Mouse (Mus musculus) limb, embryonic 10.5 days (tissue): ENCODE results near the gene Rhbg. TPM values are rescaled to one million over a fixed set of nuclear protein-coding genes. Genes with fewer than 3 reads are reported as not detected.
"Not testable (repeated sequence)": the region's sequence is repeated elsewhere in the genome, so short reads cannot be mapped to it uniquely, and the experiment has no call there.

Source experiments
- DNase-seq: peaks from one replicate; pipeline ENCODE4 v3.0.0-alpha.2; 2017; ENCODE audit warnings: low spot score
- H3K27ac ChIP-seq: fragments of 300-500 bp; sonication (generic); 2 replicates; pipeline ENCODE4 v1.5.1; 2016; ENCODE audit warnings: mild to moderate bottlenecking
- H3K27me3 ChIP-seq: fragments of 300-500 bp; sonication (generic); 2 replicates; pipeline ENCODE4 v1.6.1; 2016; ENCODE audit warnings: low read depth, mild to moderate bottlenecking; ENCODE audit not compliant: poor library complexity, severe bottlenecking
- H3K36me3 ChIP-seq: fragments of 300-500 bp; sonication (generic); 2 replicates; pipeline ENCODE4 v1.6.1; 2016; ENCODE audit warnings: mild to moderate bottlenecking, moderate library complexity
- H3K4me1 ChIP-seq: fragments of 300-500 bp; sonication (generic); 2 replicates; pipeline ENCODE4 v1.6.1; 2016
- H3K4me3 ChIP-seq: fragments of 300-500 bp; sonication (generic); 2 replicates; pipeline ENCODE4 v1.5.1; 2016; ENCODE audit warnings: mild to moderate bottlenecking, moderate library complexity
- H3K9me3 ChIP-seq: fragments of 300-500 bp; sonication (generic); replicated peaks from 2 replicates; pipeline ENCODE4 v1.6.1; 2016; ENCODE audit warnings: mild to moderate bottlenecking
- WGBS: fragments of 180-500 bp; shearing (Covaris S2); methylation state at CpG from one replicate; pipeline ENCODE4 v1.1.7; 2016; 5-methylcytosine and 5-hydroxymethylcytosine counted together
- polyA plus RNA-seq: library from polyadenylated mRNA; unstranded; fragments of >200 nt; fragmentation: Nextera tagmentation; extraction: Ambion mirVana; gene quantifications from 2 replicates; pipeline ENCODE4 v1.2.1, GENCODE M21; 2016

The Rhbg gene
- polyA plus RNA-seq, 1 experiment from 2014 or later = 0.34 TPM

- Histone ChIP-seq H3K27me3 (no peaks in the 10 kb centered on the region), H3K9me3 (no peaks in the 10 kb centered on the region), H3K27ac (no peak overlapping the region), H3K4me3 (no peak overlapping the region), H3K4me1 (no peaks in the 10 kb centered on the region), H3K36me3 (peaks cover 2% of the 10 kb centered on the region; the same call in 1 of the 2 replicates)
- DNase-seq = no peak
- 83% methylated on average over 2 of the region's 2 CpGs for WGBS
These were observed 25.5 kb upstream of the Rhbg start for GRCm38 (mm10) chr3:88280035-88280434.

- Histone ChIP-seq H3K27ac (no peak overlapping the region), H3K27me3 (no peaks in the 10 kb centered on the region), H3K36me3 (no peaks in the 10 kb centered on the region), H3K4me3 (no peak overlapping the region), H3K4me1 (no peaks in the 10 kb centered on the region), H3K9me3 (no peaks in the 10 kb centered on the region)
- DNase-seq = no peak
- WGBS = 41% methylated on average over 7 of the region's 7 CpGs
These were observed 22.1 kb upstream of the Rhbg start for GRCm38 (mm10) chr3:88276529-88277143.

- Histone ChIP-seq H3K27me3 (no peaks in the 10 kb centered on the region), H3K4me1 (no peaks in the 10 kb centered on the region), H3K36me3 (no peaks in the 10 kb centered on the region), H3K4me3 (no peak overlapping the region), H3K27ac (no peak overlapping the region), H3K9me3 (no peaks in the 10 kb centered on the region)
- WGBS = 84% methylated on average over 2 of the region's 2 CpGs
- DNase-seq = no peak
These were observed 21.6 kb upstream of the Rhbg start for GRCm38 (mm10) chr3:88276121-88276520.

- Histone ChIP-seq H3K27me3 (no peaks in the 10 kb centered on the region), H3K9me3 (no peaks in the 10 kb centered on the region), H3K4me1 (no peaks in the 10 kb centered on the region), H3K4me3 (no peak overlapping the region), H3K36me3 (no peaks in the 10 kb centered on the region), H3K27ac (no peak overlapping the region)
- no peak for DNase-seq
- 92% methylated on average over 4 of the region's 4 CpGs for WGBS
These were observed 19.5 kb upstream of the Rhbg start for GRCm38 (mm10) chr3:88274002-88274401.

- H3K4me3 ChIP-seq = no peak overlapping the region
- H3K27ac ChIP-seq = no peak overlapping the region
- 95% methylated on average over 3 of the region's 3 CpGs for WGBS
- no peaks in the 10 kb centered on the region for H3K36me3 ChIP-seq
- no peaks in the 10 kb centered on the region for H3K9me3 ChIP-seq
- DNase-seq = no peak
- H3K27me3 ChIP-seq = no peaks in the 10 kb centered on the region
- no peaks in the 10 kb centered on the region for H3K4me1 ChIP-seq
These were observed 17.4 kb upstream of the Rhbg start for GRCm38 (mm10) chr3:88271859-88272258.

GRCm38 (mm10) chr3:88271298-88271697 lies 16.8 kb upstream of the Rhbg start:
- not testable (repeated sequence) for DNase-seq

GRCm38 (mm10) chr3:88268991-88269390 lies 14.5 kb upstream of the Rhbg start:
- H3K36me3 ChIP-seq = no peaks in the 10 kb centered on the region
- no peaks in the 10 kb centered on the region for H3K9me3 ChIP-seq
- no peaks in the 10 kb centered on the region for H3K4me1 ChIP-seq
- H3K27ac ChIP-seq = no peak overlapping the region
- no peak for DNase-seq
- WGBS = 86% methylated on average over 5 of the region's 5 CpGs
- H3K4me3 ChIP-seq = no peak overlapping the region
- no peaks in the 10 kb centered on the region for H3K27me3 ChIP-seq

More at GRCm38 (mm10) chr3:88271298-88271697, 16.8 kb upstream of the Rhbg start:
- not testable (repeated sequence) for H3K36me3 ChIP-seq, H3K4me1 ChIP-seq, H3K9me3 ChIP-seq, H3K4me3 ChIP-seq, H3K27me3 ChIP-seq, H3K27ac ChIP-seq
- WGBS = 88% methylated on average over 2 of the region's 2 CpGs

- H3K27me3 ChIP-seq, H3K4me1 ChIP-seq, H3K27ac ChIP-seq, H3K36me3 ChIP-seq, H3K4me3 ChIP-seq, H3K9me3 ChIP-seq, DNase-seq: not testable (repeated sequence)
- WGBS = 89% methylated on average over 6 of the region's 6 CpGs
These were observed 13.5 kb upstream of the Rhbg start for GRCm38 (mm10) chr3:88268014-88268413.

- H3K9me3 ChIP-seq = no peaks in the 10 kb centered on the region
- WGBS = 72% methylated on average over 3 of the region's 3 CpGs
These were observed 7.8 kb upstream of the Rhbg start for GRCm38 (mm10) chr3:88262346-88262745.

GRCm38 (mm10) chr3:88256382-88256781 lies 1.9 kb upstream of the Rhbg start:
- Histone ChIP-seq H3K27ac (no peak overlapping the region), H3K4me1 (peaks cover 28% of the 10 kb centered on the region), H3K27me3 (peaks cover 54% of the 10 kb centered on the region), H3K4me3 (no peak overlapping the region), H3K9me3 (no peaks in the 10 kb centered on the region), H3K36me3 (no peaks in the 10 kb centered on the region)
- WGBS = 75% methylated on average over 7 of the region's 7 CpGs
- no peak for DNase-seq

More at GRCm38 (mm10) chr3:88262346-88262745, 7.8 kb upstream of the Rhbg start:
- H3K27me3 ChIP-seq = no peaks in the 10 kb centered on the region
- H3K4me1 ChIP-seq = no peaks in the 10 kb centered on the region
- H3K36me3 ChIP-seq = no peaks in the 10 kb centered on the region
- no peak overlapping the region for H3K4me3 ChIP-seq
- no peak for DNase-seq
- H3K27ac ChIP-seq = no peak overlapping the region

GRCm38 (mm10) chr3:88255950-88256349 lies 1.4 kb upstream of the Rhbg start:
- H3K36me3 ChIP-seq = no peaks in the 10 kb centered on the region
- H3K9me3 ChIP-seq = no peaks in the 10 kb centered on the region
- no peak for DNase-seq
- H3K27ac ChIP-seq = no peak overlapping the region
- peaks cover 54% of the 10 kb centered on the region for H3K27me3 ChIP-seq
- no peak overlapping the region for H3K4me3 ChIP-seq
- WGBS = 38% methylated on average over 6 of the region's 6 CpGs
- peaks cover 28% of the 10 kb centered on the region for H3K4me1 ChIP-seq

- Histone ChIP-seq H3K9me3 (no peaks in the 10 kb centered on the region), H3K4me1 (peaks cover 31% of the 10 kb centered on the region), H3K4me3 (no peak overlapping the region), H3K27me3 (peaks cover 65% of the 10 kb centered on the region), H3K36me3 (no peaks in the 10 kb centered on the region), H3K27ac (no peak overlapping the region)
- no peak for DNase-seq
- WGBS = 38% methylated on average over 6 of the region's 6 CpGs
These were observed 1.8 kb downstream of the Rhbg start for GRCm38 (mm10) chr3:88252739-88253138.

- H3K9me3 ChIP-seq = no peaks in the 10 kb centered on the region
- H3K4me3 ChIP-seq = no peak overlapping the region
- H3K4me1 ChIP-seq = peaks cover 7% of the 10 kb centered on the region
- WGBS = 77% methylated on average over 11 of the region's 11 CpGs
- H3K27ac ChIP-seq = 0 out of 2 replicates have a peak overlapping the region, but pooled peaks have one; percentile 11
- H3K36me3 ChIP-seq = no peaks in the 10 kb centered on the region
- peaks cover 71% of the 10 kb centered on the region for H3K27me3 ChIP-seq
- no peak for DNase-seq
These were observed 6.1 kb downstream of the Rhbg start for GRCm38 (mm10) chr3:88248406-88248805.

GRCm38 (mm10) chr3:88247666-88248065 lies 6.8 kb downstream of the Rhbg start:
- no peak for DNase-seq
- Histone ChIP-seq H3K27ac (no peak overlapping the region), H3K27me3 (peaks cover 71% of the 10 kb centered on the region), H3K9me3 (no peaks in the 10 kb centered on the region), H3K4me1 (peaks cover 3% of the 10 kb centered on the region; the same call in 1 of the 2 replicates), H3K4me3 (no peak overlapping the region), H3K36me3 (no peaks in the 10 kb centered on the region)
- WGBS = 52% methylated on average over 9 of the region's 9 CpGs
